Mouse (Mus musculus) cerebellum, adult 2 months (tissue): ENCODE data around the gene Myo3a. TPM values are rescaled to one million over a fixed set of nuclear protein-coding genes. Genes with fewer than 3 reads are reported as not detected.
A peak's percentile ranks its signal among the peaks of the same experiment; 100 is the strongest.

Source experiments
- DNase-seq, 2 experiments: peaks; one replicate each; pipeline ENCODE4 v3.0.0; 2021
- H3K27ac ChIP-seq: fragments of 200-500 bp; 2 replicates; pipeline ENCODE4 v1.5.1; 2012; ENCODE audit warnings: low read length, control low read depth, inconsistent platforms; ENCODE audit not compliant: insufficient read depth
- H3K27me3 ChIP-seq: fragments of 200-500 bp; 2 replicates; pipeline ENCODE4 v1.6.1; 2012; ENCODE audit warnings: inconsistent platforms, mild to moderate bottlenecking, low read length, moderate library complexity; ENCODE audit not compliant: control insufficient read depth, insufficient read depth
- H3K4me1 ChIP-seq: fragments of 200-500 bp; 2 replicates; pipeline ENCODE4 v1.6.1; 2011; ENCODE audit warnings: low read length; ENCODE audit not compliant: control insufficient read depth, insufficient read depth
- H3K4me3 ChIP-seq: fragments of 200-500 bp; replicated peaks from 2 replicates; pipeline ENCODE3; 2011; ENCODE audit warnings: mild to moderate bottlenecking, low read depth, low read length, control low read depth; ENCODE audit not compliant: insufficient read depth
- CTCF ChIP-seq: fragments of 200-500 bp; IDR thresholded peaks from 2 replicates; pipeline ENCODE4 v1.5.1; 2011; ENCODE audit warnings: low read depth, mild to moderate bottlenecking, control low read depth, low read length, moderate library complexity, borderline replicate concordance; ENCODE audit not compliant: insufficient read depth
- POLR2A ChIP-seq: fragments of 200-500 bp; IDR thresholded peaks from 2 replicates; pipeline ENCODE4 v1.6.1; 2011; ENCODE audit warnings: low read length, control low read depth, borderline replicate concordance; ENCODE audit not compliant: insufficient read depth
- WGBS: fragments of 180-500 bp; shearing (Covaris S2); methylation state at CpG from one replicate; pipeline ENCODE4 v1.1.7; 2018; 5-methylcytosine and 5-hydroxymethylcytosine counted together
- polyA plus RNA-seq: library from polyadenylated mRNA; depleted of rRNA; stranded (reverse); fragments of >200 nt; gene quantifications from 2 replicates; pipeline ENCODE4 v1.2.3, GENCODE M21; 2012

Myo3a gene
- polyA plus RNA-seq, 1 experiment, result not detected

DNA sequence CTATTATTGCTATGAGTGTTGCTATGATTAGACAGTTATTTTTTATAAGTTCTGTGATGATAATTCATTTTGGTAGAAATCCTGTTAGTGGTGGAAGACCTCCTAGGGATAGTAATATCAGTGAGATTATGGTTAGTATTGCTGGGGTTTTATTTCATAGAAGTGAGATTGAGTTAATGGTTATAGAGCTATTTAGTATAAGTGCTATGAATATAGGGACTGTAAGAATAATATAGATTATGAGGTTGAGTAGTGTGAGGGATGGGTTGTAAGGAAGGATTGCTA is 362.8 kb downstream of the Myo3a start:
- Histone ChIP-seq H3K4me1 (no peaks in the 10 kb centered on the region), H3K4me3 (no peak overlapping the region), H3K27ac (no peak overlapping the region), H3K27me3 (no peaks in the 10 kb centered on the region)
- no peak for TF ChIP-seq CTCF
- no peak for TF ChIP-seq POLR2A
- no peak for DNase-seq

DNA sequence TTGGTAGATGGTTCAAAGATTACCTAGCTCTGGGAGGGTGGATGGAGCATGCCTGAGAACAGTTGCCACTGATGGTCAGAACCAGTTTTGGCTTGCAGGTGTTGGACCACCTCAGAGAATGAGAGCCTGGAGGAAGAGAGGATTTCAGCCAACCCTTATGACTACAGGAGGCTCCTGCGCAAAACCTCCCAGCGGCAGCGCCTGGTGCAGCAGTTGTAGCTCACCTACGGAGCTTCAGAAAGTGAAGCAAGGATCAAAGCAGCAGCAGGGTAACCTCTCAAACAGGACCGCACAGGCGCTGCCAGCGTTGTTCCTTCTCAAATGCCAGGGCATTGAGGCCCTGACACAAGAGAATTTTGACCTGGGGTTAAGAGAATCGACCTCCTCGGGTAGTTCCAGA is 390.6 kb downstream of the Myo3a start:
- 35% methylated on average over 9 of the region's 9 CpGs for WGBS
- Histone ChIP-seq H3K27ac (no peak overlapping the region), H3K4me3 (no peak overlapping the region), H3K27me3 (no peaks in the 10 kb centered on the region; the same call in 1 of the 2 replicates), H3K4me1 (peaks cover 3% of the 10 kb centered on the region)
- no peak for TF ChIP-seq POLR2A
- no peak for TF ChIP-seq CTCF
- DNase-seq, result no peak

- DNase-seq, result no peak
- no peak overlapping the region for H3K4me3 ChIP-seq
- H3K4me1 ChIP-seq, result peaks cover 3% of the 10 kb centered on the region
- WGBS, result 2% methylated on average over 12 of the region's 12 CpGs
- no peak overlapping the region for H3K27ac ChIP-seq
- TF ChIP-seq CTCF (no peak), POLR2A (no peak)
- H3K27me3 ChIP-seq, result peaks cover 4% of the 10 kb centered on the region; the same call in 1 of the 2 replicates
Observed at GRCm38 (mm10) chr2:22619416-22619815, 392.1 kb downstream of the Myo3a start.

- no peak overlapping the region for H3K27ac ChIP-seq
- peaks cover 3% of the 10 kb centered on the region for H3K4me1 ChIP-seq
- H3K27me3 ChIP-seq, result peaks cover 4% of the 10 kb centered on the region; the same call in 1 of the 2 replicates
- no peak overlapping the region for H3K4me3 ChIP-seq
- no peak for DNase-seq
- WGBS, result 7% methylated on average over 6 of the region's 6 CpGs
- TF ChIP-seq CTCF (no peak), POLR2A (no peak)
Observed at GRCm38 (mm10) chr2:22620030-22620429, 392.7 kb downstream of the Myo3a start.

DNA sequence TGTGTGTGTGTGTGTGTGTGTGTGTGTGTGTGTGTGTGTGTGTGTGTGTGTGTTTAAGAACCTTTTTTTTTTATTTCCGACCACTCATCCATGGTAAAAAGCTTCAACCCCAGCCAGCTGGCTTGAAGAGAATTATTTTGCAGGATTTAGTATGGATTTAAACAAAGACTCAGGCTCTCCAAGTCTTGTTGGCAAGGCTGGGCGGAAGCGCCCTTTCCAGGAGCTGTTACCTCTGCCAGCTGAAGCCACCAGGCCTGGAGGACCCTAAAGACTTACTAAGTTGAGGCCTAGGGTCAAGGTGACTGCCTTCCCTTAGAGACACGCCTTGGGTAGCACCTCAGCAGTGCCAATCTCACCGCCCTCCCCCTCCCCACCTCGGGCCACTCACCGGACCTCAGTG is 393.2 kb downstream of the Myo3a start:
- no peak overlapping the region for H3K4me3 ChIP-seq
- no peak for TF ChIP-seq CTCF
- TF ChIP-seq POLR2A, result no peak
- WGBS, result 18% methylated on average over 7 of the region's 7 CpGs
- H3K27ac ChIP-seq, result no peak overlapping the region
- peaks cover 3% of the 10 kb centered on the region for H3K4me1 ChIP-seq
- no peak for DNase-seq
- H3K27me3 ChIP-seq, result peaks cover 4% of the 10 kb centered on the region; the same call in 1 of the 2 replicates

DNA sequence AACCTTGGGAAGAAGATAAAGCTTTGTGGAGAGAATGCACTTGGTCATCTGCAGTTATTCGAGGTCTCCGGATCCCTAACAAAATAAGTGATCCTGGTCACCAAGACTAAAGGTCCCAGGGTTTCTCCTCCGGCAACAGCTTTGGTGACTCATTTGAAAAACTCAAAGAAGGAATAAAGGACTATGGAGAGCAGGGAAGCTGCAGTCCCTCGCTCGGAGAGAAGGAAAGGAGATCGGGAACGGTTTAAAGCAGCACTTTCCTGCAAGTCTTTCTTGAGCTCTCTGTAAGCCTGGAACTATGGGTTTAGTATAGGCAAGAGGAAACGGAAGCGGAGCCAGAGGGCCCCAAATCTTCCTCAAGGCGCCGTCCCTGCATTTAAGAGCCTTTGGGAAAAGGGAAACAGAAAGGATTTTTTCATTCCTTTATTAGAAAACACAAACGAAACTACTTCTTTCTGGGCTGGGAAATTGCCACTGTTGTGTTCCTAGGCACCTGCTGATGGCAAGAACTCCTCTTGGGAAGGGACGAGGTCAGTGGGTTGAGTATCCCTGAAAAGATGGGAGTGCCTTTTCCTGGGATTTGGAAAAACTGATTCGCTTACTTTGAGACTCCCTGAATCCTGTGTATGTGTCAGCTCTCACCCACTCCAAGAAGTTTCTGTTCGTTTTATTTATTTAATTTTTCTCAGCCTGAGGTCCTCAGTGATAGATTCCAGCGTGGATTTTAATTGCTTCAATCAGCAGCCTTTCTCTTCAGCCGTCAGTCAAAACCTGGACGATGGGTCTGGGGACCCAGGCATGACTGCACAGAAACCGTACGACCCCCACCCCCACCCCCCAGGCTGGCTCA is 393.9 kb downstream of the Myo3a start:
- DNase-seq, result peak in 1 of 2 experiments; percentile 12
- Histone ChIP-seq H3K4me3 (no peak overlapping the region), H3K27me3 (peaks cover 4% of the 10 kb centered on the region; the same call in 1 of the 2 replicates), H3K27ac (no peak overlapping the region), H3K4me1 (peaks cover 3% of the 10 kb centered on the region)
- no peak for TF ChIP-seq POLR2A
- TF ChIP-seq CTCF, result no peak
- WGBS, result 36% methylated on average over 20 of the region's 20 CpGs

- DNase-seq, result peak; percentile 37 to 44
- TF ChIP-seq POLR2A, result no peak
- TF ChIP-seq CTCF, result no peak
- Histone ChIP-seq H3K4me3 (peak within 1 kb of the TSS; percentile 52), H3K27me3 (peaks cover 4% of the 10 kb centered on the region; the same call in 1 of the 2 replicates), H3K27ac (no peak within 1 kb of the TSS; the same call in 1 of the 2 replicates), H3K4me1 (peaks cover 3% of the 10 kb centered on the region)
- 1% methylated on average over 55 of the region's 55 CpGs for WGBS
Observed at GRCm38 (mm10) chr2:22621828-22622731, 394.8 kb downstream of the Myo3a start, which contains the start of gene Gad2. Gad2 (plus strand) TSS chr2:22622205.
